Mouse (Mus musculus): ENCODE measurements around the gene Atxn1l. TPM values are rescaled to one million over a fixed set of nuclear protein-coding genes. Genes with fewer than 3 reads are reported as not detected.

The Atxn1l gene
- total and polyA plus RNA-seq, 2 experiments from 2014 or later, result 3.2 to 20.4 TPM

DNA sequence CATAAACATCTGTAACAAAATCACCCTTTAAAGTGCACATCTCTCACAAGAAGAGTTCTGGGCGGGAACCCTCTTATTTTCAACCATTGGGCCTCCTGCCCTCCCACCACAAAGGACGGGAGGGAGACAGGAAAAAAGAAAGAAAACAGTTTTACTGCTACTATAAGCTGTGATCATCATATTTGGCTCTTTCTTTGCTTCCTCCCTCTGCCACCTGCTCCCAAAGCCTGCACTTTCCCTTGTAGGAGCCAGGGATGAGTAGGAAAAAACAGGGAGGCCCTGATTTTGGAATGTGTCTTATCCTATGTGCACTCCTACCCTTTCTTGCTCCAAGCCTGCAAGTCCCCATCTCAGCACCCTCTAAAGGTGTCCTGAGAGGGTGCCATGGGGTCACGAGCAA lies 6.5 kb downstream of the Atxn1l start:
- H3K9ac ChIP-seq, result no peak overlapping the region
- H3K4me3 ChIP-seq (ENCODE audit: low read depth, low read length), result no peak overlapping the region
- no peak for DNase-seq
- no peak for TF ChIP-seq CTCF (IDR thresholded peaks at IDR 0.05; ENCODE audit: low read depth)
- H3K27me3 ChIP-seq (ENCODE audit: insufficient read depth, low read length), result no peaks in the 10 kb centered on the region
- peaks cover 64% of the 10 kb centered on the region for H3K36me3 ChIP-seq (ENCODE audit: insufficient read depth)
- ATAC-seq, result no peak
- H3K4me1 ChIP-seq (ENCODE audit: insufficient read depth), result no peaks in the 10 kb centered on the region
- no peak overlapping the region for H3K27ac ChIP-seq (ENCODE audit: low read depth, low read length)
- no peak overlapping the region for H3K4me2 ChIP-seq (ENCODE audit: low read depth)
- no peaks in the 10 kb centered on the region for H3K9me3 ChIP-seq (ENCODE audit: low read length)
- whole genome bisulfite sequencing, result 84% methylated on average over 3 of the region's 3 CpGs

DNA sequence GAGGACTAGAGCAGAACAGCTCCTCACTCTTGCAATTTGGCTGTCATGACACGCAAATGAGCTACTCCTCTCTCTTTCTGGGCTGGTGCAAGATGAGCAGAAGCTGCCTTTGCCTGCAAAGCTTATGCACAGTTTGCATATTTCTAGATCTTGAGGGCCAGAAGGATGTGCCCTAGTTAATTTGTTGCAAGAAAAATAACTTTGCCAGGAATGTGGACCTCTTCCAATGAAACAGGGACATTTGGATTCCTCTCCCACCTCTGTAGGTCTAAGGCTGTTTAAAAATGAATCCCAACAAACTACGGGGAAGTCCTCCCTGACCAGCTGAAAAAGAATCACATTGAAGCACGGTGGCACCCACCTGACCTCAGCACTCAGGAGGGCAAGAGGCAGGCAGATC lies 12.4 kb downstream of the Atxn1l start:
- WGBS, result 87% methylated on average over 3 of the region's 3 CpGs
- DNase-seq (no peak), ATAC-seq (no peak)
- no peak overlapping the region for H3K4me3 ChIP-seq (ENCODE audit: low read depth, low read length)
- H3K4me2 ChIP-seq (ENCODE audit: low read depth), result no peak overlapping the region
- H3K27me3 ChIP-seq (ENCODE audit: insufficient read depth, low read length), result no peaks in the 10 kb centered on the region
- peaks cover 77% of the 10 kb centered on the region for H3K36me3 ChIP-seq (ENCODE audit: insufficient read depth)
- H3K9ac ChIP-seq, result no peak overlapping the region
- no peaks in the 10 kb centered on the region for H3K4me1 ChIP-seq (ENCODE audit: insufficient read depth)
- no peak overlapping the region for H3K27ac ChIP-seq (ENCODE audit: low read depth, low read length)
- TF ChIP-seq CTCF (IDR thresholded peaks at IDR 0.05; ENCODE audit: low read depth), result no peak
- no peaks in the 10 kb centered on the region for H3K9me3 ChIP-seq (ENCODE audit: low read length)

DNA sequence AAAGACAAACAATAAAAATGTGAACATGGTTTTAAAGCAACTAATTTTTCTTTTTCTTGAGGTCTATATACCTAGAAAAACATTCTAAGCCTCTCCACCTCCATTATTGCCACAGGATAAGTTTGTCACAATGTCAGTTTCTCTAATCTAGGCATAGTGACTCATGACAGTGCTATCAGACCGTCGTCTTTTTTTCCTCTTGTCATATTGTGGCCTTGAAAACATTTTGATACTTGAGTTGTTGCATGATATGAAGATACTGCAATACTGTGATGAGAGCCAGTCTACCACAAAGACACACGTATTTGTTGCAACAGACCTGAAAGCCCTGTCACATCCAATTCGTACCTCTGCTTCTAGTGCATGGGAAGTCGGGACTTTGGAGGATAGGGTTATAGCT lies 22.6 kb downstream of the Atxn1l start:
- H3K4me1 ChIP-seq (ENCODE audit: insufficient read depth), result no peaks in the 10 kb centered on the region
- H3K27ac ChIP-seq (ENCODE audit: low read depth, low read length), result no peak overlapping the region
- no peak overlapping the region for H3K4me2 ChIP-seq (ENCODE audit: low read depth)
- H3K36me3 ChIP-seq (ENCODE audit: insufficient read depth), result peaks cover 89% of the 10 kb centered on the region
- H3K27me3 ChIP-seq (ENCODE audit: insufficient read depth, low read length), result no peaks in the 10 kb centered on the region
- no peak for TF ChIP-seq CTCF (IDR thresholded peaks at IDR 0.05; ENCODE audit: low read depth)
- DNase-seq (no peak), ATAC-seq (no peak)
- H3K9ac ChIP-seq, result no peak overlapping the region
- no peaks in the 10 kb centered on the region for H3K9me3 ChIP-seq (ENCODE audit: low read length)
- WGBS, result 93% methylated on average over 5 of the region's 5 CpGs
- no peak overlapping the region for H3K4me3 ChIP-seq (ENCODE audit: low read depth, low read length)

DNA sequence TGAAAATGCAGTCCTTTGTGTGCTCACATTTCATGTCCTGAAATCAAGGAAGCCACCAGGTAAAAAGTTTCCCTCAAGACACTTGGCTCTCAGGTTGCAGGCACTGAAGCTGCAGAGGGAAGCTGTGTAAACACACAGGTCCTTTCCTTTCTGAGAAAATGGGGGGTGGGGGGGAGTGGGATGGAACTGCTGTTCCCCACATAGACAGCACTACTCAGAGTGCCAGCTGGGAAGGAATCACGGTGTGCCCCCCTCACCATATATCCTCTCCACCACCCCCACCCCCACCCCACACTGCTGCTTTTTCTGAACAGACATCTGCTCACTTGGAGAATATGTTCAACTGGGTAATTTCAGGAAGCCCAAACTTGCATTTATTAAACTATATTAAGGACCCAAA lies 25.0 kb downstream of the Atxn1l start:
- ATAC-seq (no peak), DNase-seq (no peak)
- Histone ChIP-seq H3K4me1 (ENCODE audit: insufficient read depth) (peaks cover 7% of the 10 kb centered on the region), H3K27me3 (ENCODE audit: insufficient read depth, low read length) (no peaks in the 10 kb centered on the region), H3K27ac (ENCODE audit: low read depth, low read length) (no peak overlapping the region), H3K4me2 (ENCODE audit: low read depth) (no peak overlapping the region), H3K4me3 (ENCODE audit: low read depth, low read length) (no peak overlapping the region), H3K9ac (no peak overlapping the region), H3K9me3 (ENCODE audit: low read length) (no peaks in the 10 kb centered on the region), H3K36me3 (ENCODE audit: insufficient read depth) (peaks cover 87% of the 10 kb centered on the region)
- 66% methylated on average over 1 of the region's 1 CpGs for WGBS
- TF ChIP-seq CTCF (IDR thresholded peaks at IDR 0.05; ENCODE audit: low read depth), result no peak

DNA sequence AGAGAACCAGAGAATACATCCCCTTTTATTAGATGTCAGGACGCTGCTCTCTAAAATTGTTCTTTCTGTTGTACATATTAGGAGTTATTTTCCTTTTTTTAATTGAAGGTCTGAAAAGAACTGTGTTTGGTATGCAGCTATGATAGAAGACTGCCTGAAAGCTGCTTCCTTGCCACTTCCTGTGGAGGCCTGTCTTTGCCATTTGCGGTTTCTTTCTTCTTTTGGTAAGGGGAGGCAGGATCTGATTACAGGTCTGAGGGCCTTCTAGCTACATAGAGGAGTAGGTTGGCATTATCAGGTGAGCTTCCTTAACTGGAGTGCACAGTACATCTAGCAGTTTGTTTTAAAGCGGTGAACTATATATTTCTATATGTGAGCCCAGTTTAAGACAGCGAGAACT lies 29.6 kb downstream of the Atxn1l start:
- Histone ChIP-seq H3K9me3 (ENCODE audit: low read length) (no peaks in the 10 kb centered on the region), H3K9ac (no peak overlapping the region), H3K27me3 (ENCODE audit: insufficient read depth, low read length) (no peaks in the 10 kb centered on the region), H3K36me3 (ENCODE audit: insufficient read depth) (peaks cover 51% of the 10 kb centered on the region), H3K4me3 (ENCODE audit: low read depth, low read length) (no peak overlapping the region), H3K4me2 (ENCODE audit: low read depth) (peak overlapping the region; percentile 13; the same call in 1 of the 2 replicates), H3K27ac (ENCODE audit: low read depth, low read length) (no peak overlapping the region), H3K4me1 (ENCODE audit: insufficient read depth) (peaks cover 17% of the 10 kb centered on the region)
- no peak for DNase-seq
- WGBS, result 95% methylated on average over 4 of the region's 4 CpGs
- no peak for TF ChIP-seq CTCF (IDR thresholded peaks at IDR 0.05; ENCODE audit: low read depth)
- no peak for ATAC-seq

DNA sequence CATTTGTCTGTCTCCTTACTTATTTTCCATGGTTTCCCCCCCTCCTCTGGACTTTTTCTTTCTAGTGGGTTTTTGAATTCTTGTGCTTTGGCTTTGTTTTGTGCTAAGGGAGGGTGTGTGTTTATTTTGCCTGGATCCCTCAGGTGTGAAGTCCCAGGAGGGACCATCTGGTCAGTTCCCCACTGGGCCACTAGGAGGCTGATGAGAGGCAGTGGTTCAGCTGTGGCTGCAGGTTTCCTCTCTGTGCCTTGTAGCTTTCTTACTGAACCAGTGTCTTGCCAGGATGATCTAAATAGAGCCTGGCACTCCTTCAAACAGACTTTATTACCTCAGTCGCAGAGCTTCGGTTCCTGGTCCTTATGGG lies 30.7 kb downstream of the Atxn1l start:
- Histone ChIP-seq H3K9ac (peak overlapping the region; percentile 93), H3K27me3 (ENCODE audit: insufficient read depth, low read length) (no peaks in the 10 kb centered on the region), H3K27ac (ENCODE audit: low read depth, low read length) (no peak overlapping the region), H3K9me3 (ENCODE audit: low read length) (no peaks in the 10 kb centered on the region), H3K4me1 (ENCODE audit: insufficient read depth) (peaks cover 17% of the 10 kb centered on the region), H3K4me2 (ENCODE audit: low read depth) (peak overlapping the region; percentile 61), H3K4me3 (ENCODE audit: low read depth, low read length) (peak overlapping the region; percentile 62), H3K36me3 (ENCODE audit: insufficient read depth) (peaks cover 41% of the 10 kb centered on the region)
- peak; percentile 83 for TF ChIP-seq CTCF (IDR thresholded peaks at IDR 0.05; ENCODE audit: low read depth)
- WGBS, result 18% methylated on average over 2 of the region's 2 CpGs
- ATAC-seq (peak; percentile 34; the same call in 1 of the 2 replicates), DNase-seq (peak; percentile 66)

DNA sequence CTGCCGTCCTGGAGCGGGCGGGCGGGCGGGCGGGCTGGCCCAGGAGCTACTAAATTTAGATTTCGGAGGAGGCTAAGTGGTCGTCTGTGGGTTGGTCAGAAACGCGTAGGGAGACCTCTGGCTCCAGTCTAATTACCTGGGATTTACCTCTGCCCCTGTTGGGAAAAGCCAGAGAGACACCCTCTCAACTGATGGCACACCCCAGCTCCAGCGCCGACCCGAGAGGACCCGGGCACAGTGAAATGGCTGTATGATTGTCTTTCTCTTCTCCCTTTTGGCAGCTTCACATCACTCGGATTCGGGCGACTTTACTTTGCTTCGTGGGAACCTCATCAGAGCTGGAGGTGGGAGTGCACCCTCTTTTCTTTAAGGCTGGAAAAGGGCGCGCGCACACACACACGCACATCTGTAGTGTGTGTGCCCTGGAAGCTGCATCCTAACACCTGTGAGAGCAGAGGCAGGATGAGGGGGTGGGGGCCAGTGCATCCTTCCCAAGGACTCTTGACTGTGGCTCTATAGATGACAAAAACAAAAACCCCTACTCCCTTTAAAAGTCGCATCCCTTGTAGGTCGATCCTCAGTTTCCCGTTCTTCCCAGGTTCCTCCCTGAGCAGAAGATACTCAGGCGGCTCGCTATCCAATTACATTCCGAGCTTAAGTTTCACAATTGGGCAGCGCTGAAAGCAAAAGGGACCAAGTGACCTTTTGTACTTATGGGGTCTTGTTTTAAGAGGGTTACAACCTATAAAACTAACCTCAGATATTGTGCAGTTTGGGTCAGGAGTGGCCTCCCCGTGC lies 31.3 kb downstream of the Atxn1l start:
- Histone ChIP-seq H3K4me1 (ENCODE audit: insufficient read depth) (peaks cover 17% of the 10 kb centered on the region), H3K4me3 (ENCODE audit: low read depth, low read length) (peak overlapping the region; percentile 62), H3K36me3 (ENCODE audit: insufficient read depth) (peaks cover 35% of the 10 kb centered on the region), H3K27me3 (ENCODE audit: insufficient read depth, low read length) (no peaks in the 10 kb centered on the region), H3K4me2 (ENCODE audit: low read depth) (peak overlapping the region; percentile 61), H3K9me3 (ENCODE audit: low read length) (no peaks in the 10 kb centered on the region), H3K27ac (ENCODE audit: low read depth, low read length) (peak overlapping the region; percentile 92), H3K9ac (peak overlapping the region; percentile 93)
- DNase-seq (peak; percentile 30), ATAC-seq (peak; percentile 14; the same call in 1 of the 2 replicates)
- 2% methylated on average over 25 of the region's 30 CpGs for WGBS
- no peak for TF ChIP-seq CTCF (IDR thresholded peaks at IDR 0.05; ENCODE audit: low read depth)
